Mouse (Mus musculus) liver, postnatal 0 days (tissue): ENCODE measurements around the gene Zfp148.

Experiments
- CTCF ChIP-seq: sonication (generic); IDR thresholded peaks from 2 replicates; pipeline ENCODE4 v1.5.1; 2016; ENCODE audit warnings: antibody characterized with exemption, low read depth
- EP300 ChIP-seq: IDR thresholded peaks from 2 replicates; pipeline ENCODE4 v1.6.1; 2016; ENCODE audit warnings: antibody characterized with exemption, low read depth, mild to moderate bottlenecking

GRCm38 (mm10) chr16:33494374-33494773 lies 113.7 kb downstream of the Zfp148 start:
- TF ChIP-seq CTCF = no peak
- no peak for TF ChIP-seq EP300
